Mouse (Mus musculus) embryonic facial prominence, embryonic 13.5 days (tissue): ENCODE results near the gene Mpst. TPM values are rescaled to one million over a fixed set of nuclear protein-coding genes. Genes with fewer than 3 reads are reported as not detected.

Experiments
- ATAC-seq: fragments of 200-750 bp; cut with Nextera tagmentation; 2 replicates; pipeline ENCODE4 v1.8.0; 2017; ENCODE audit warnings: low read depth; ENCODE audit not compliant: insufficient number of reproducible peaks, insufficient read depth, low FRiP score, low TSS enrichment
- H3K27ac ChIP-seq: fragments of 300-500 bp; sonication (generic); 2 replicates; pipeline ENCODE4 v1.5.1; 2015; ENCODE audit warnings: moderate library complexity, mild to moderate bottlenecking, inconsistent platforms
- H3K27me3 ChIP-seq: fragments of 300-500 bp; sonication (generic); 2 replicates; pipeline ENCODE4 v1.6.1; 2015; ENCODE audit warnings: mild to moderate bottlenecking, inconsistent platforms
- H3K36me3 ChIP-seq: fragments of 300-500 bp; sonication (generic); 2 replicates; pipeline ENCODE4 v1.6.1; 2015; ENCODE audit warnings: mild to moderate bottlenecking, inconsistent platforms
- H3K4me1 ChIP-seq: fragments of 300-500 bp; sonication (generic); 2 replicates; pipeline ENCODE4 v1.6.1; 2015; ENCODE audit warnings: inconsistent platforms
- H3K4me2 ChIP-seq: fragments of 300-500 bp; sonication (generic); 2 replicates; pipeline ENCODE4 v1.6.1; 2015; ENCODE audit warnings: moderate library complexity, mild to moderate bottlenecking, inconsistent platforms
- H3K4me3 ChIP-seq: fragments of 300-500 bp; sonication (generic); 2 replicates; pipeline ENCODE4 v1.5.1; 2015; ENCODE audit warnings: mild to moderate bottlenecking, inconsistent platforms
- H3K9ac ChIP-seq: fragments of 300-500 bp; sonication (generic); 2 replicates; pipeline ENCODE4 v1.6.1; 2015; ENCODE audit warnings: mild to moderate bottlenecking, inconsistent platforms
- H3K9me3 ChIP-seq: fragments of 300-500 bp; sonication (generic); 2 replicates; pipeline ENCODE4 v1.6.1; 2016; ENCODE audit warnings: inconsistent platforms
- WGBS: fragments of 180-500 bp; shearing (Covaris S2); methylation state at CpG from one replicate; pipeline ENCODE4 v1.1.7; 2015; ENCODE audit warnings: mixed read lengths; 5-methylcytosine and 5-hydroxymethylcytosine counted together
- polyA plus RNA-seq: library from polyadenylated mRNA; unstranded; fragments of >200 nt; fragmentation: Nextera tagmentation; extraction: Ambion mirVana; gene quantifications from 2 replicates; pipeline ENCODE4 v1.2.1, GENCODE M21; 2015

Gene Mpst
- polyA plus RNA-seq, 1 experiment from 2014 or later = 2.6 TPM

DNA sequence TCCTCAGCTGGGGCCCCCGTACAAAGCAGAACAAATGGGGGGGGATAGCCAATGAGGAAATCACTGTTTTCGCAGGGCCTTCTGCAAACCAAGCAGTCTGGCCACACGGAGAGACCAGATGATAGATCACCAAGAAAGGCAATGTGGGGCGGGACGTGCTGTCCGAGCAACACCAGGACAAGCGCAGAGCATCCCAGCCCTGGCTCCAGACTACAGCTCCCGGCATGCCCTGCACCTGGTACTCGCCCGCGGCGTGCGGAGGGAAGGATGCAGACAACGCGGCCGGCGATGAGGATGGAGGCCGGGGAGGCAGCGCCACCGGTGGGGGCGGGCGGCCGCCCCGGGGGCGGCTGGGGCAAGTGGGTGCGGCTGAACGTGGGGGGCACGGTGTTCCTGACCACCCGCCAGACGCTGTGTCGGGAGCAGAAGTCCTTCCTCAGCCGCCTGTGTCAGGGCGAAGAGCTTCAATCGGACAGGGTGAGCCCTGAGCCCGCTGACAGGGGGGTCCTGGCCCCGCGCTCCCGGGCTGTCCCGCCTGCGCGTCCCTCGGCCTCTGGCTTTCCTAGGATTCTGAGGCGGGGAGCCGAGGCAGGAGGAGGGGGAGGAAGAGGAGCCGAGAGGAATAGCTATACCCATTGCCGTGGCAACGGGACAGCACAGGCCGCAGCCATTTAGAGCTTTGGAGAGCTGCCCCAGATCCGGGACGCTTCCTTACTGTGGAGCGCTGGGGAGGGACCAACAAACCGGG is 22.3 kb downstream of the Mpst start, which contains the start of gene Kctd17:
Kctd17 (plus strand) TSS at position 174 of the 748 bp plus-strand sequence.
- Histone ChIP-seq H3K36me3 (peaks cover 29% of the 10 kb centered on the region), H3K27ac (peak within 1 kb of the TSS; percentile 45), H3K4me3 (peak within 1 kb of the TSS; percentile 76), H3K4me1 (peaks cover 25% of the 10 kb centered on the region), H3K27me3 (0 out of 2 replicates have a peak, but pooled peaks cover 4% of the 10 kb centered on the region), H3K9ac (peak within 1 kb of the TSS; percentile 82), H3K4me2 (peak within 1 kb of the TSS; percentile 80), H3K9me3 (no peaks in the 10 kb centered on the region)
- 1% methylated on average over 51 of the region's 52 CpGs for WGBS
- peak; percentile 74; the same call in 1 of the 2 replicates for ATAC-seq

DNA sequence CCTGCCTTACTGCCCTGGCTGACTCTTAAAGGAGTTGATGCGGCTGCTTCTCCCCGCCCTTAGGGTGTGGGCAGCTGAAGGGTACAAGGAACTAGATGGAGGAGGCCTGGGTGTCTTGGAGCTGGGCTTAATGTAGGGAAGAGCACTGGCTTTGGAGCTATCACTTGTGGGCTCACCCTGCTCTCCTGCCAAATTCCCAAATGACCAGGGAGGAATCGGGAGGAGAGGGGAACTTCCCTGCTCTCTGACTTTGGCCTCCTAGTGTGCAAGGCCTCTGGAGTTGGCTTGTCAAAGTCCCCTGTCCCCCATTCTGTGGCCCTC is 22.9 kb downstream of the Mpst start:
- H3K9ac ChIP-seq = peak overlapping the region; percentile 82
- 1% methylated on average over 3 of the region's 3 CpGs for WGBS
- 0 out of 2 replicates have a peak, but pooled peaks cover 4% of the 10 kb centered on the region for H3K27me3 ChIP-seq
- H3K9me3 ChIP-seq = no peaks in the 10 kb centered on the region
- no peak for ATAC-seq
- H3K36me3 ChIP-seq = peaks cover 34% of the 10 kb centered on the region
- H3K27ac ChIP-seq = peak overlapping the region; percentile 45
- peak overlapping the region; percentile 80 for H3K4me2 ChIP-seq
- H3K4me1 ChIP-seq = peaks cover 25% of the 10 kb centered on the region
- peak overlapping the region; percentile 76 for H3K4me3 ChIP-seq

DNA sequence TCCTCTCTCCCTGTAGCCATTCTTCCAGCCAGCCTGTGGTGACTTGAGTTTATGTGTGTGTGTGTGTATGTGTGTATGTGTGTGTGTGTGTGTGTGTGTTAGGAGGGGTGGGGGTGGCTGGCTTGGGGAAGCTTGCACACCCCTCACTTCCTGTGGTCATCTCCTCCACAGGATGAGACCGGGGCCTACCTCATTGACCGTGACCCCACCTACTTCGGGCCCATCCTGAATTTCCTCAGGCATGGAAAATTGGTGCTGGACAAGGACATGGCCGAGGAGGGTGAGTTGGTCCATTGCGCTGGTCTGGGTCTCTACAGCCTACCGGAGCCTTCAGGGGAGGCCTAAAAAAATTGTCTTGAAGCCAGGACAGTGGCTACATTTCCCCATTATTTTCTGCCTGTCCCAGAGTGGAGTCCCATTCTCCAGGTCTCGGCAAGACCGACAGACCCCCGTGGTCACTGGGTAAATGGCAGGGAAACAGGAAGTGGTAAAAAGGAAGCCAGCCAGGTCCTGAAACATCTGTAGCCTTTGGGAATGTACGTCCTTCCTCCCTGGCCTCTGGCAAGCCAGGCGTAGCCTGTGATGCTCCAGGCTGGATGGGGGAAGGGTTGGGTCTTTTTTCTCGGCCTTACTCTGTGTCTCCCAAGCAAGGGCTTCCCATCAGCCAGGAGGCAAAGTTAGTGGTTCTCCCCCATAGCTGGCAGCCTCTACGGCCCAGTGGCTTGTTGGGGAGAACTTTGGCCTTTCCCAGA is 23.8 kb downstream of the Mpst start:
- 65% methylated on average over 13 of the region's 13 CpGs for WGBS
- H3K9ac ChIP-seq = peak overlapping the region; percentile 82

DNA sequence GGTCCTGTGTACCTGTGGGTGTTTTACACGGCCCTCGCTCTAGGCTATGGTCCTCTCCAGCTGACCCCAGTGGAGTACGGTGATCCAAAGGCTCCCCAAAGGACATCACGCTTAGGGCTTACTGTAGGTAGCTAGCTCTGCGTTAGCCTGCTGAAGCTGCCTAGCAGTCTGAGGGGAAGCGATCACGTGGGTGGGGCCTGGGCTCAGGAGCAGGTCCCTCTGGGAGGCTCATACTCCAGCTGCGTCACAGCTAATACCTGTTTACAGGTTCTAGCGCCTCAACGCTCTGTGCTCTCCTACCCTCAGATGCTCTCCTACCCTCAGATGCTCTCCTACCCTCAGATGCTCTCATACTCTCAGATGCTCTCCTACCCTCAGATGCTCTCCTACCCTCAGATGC is 24.7 kb downstream of the Mpst start:
- no peaks in the 10 kb centered on the region for H3K9me3 ChIP-seq
- peaks cover 27% of the 10 kb centered on the region for H3K4me1 ChIP-seq
- peak overlapping the region; percentile 51; the same call in 1 of the 2 replicates for H3K27ac ChIP-seq
- no peak for ATAC-seq
- H3K4me2 ChIP-seq = no peak overlapping the region
- no peak overlapping the region for H3K9ac ChIP-seq
- H3K4me3 ChIP-seq = no peak overlapping the region
- H3K36me3 ChIP-seq = peaks cover 52% of the 10 kb centered on the region
- peaks cover 5% of the 10 kb centered on the region for H3K27me3 ChIP-seq
- WGBS = 76% methylated on average over 10 of the region's 10 CpGs

More for the DNA sequence above, 23.8 kb downstream of the Mpst start:
- Histone ChIP-seq H3K4me3 (peak overlapping the region; percentile 76), H3K27me3 (0 out of 2 replicates have a peak, but pooled peaks cover 4% of the 10 kb centered on the region), H3K36me3 (peaks cover 43% of the 10 kb centered on the region), H3K27ac (peak overlapping the region; percentile 51), H3K4me1 (peaks cover 25% of the 10 kb centered on the region), H3K9me3 (no peaks in the 10 kb centered on the region), H3K4me2 (peak overlapping the region; percentile 80)
- ATAC-seq = no peak

DNA sequence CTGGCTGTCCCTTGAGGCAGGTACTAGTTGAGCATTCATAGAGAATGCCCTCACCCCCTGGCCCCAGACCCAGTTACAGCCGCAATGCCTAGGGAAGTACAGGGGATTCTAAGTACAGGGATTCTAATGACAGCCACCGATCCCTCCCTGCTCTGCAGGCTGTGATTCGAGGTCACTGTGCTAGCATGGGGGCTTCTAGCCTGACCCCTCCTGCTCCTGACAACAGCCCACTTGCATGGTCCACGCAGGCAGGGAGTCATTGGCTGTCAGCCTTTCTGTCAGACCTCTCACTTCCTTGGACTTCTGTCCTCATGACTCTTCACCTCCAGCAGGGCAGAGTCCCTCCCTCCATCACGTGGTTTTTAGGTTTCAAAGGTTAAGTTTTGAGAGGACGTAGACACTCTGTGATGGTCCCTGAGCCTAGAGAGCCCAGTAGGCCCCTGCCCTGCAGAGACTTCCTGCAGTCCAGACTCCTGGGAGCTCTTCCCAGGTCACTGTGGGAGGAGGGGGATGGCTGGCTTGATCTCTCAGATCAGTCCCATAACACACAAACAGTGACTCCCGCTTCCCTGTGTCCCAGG is 25.4 kb downstream of the Mpst start:
- Histone ChIP-seq H3K4me2 (no peak overlapping the region), H3K9me3 (no peaks in the 10 kb centered on the region), H3K27ac (no peak overlapping the region), H3K4me1 (peaks cover 34% of the 10 kb centered on the region), H3K4me3 (no peak overlapping the region), H3K9ac (no peak overlapping the region), H3K27me3 (peaks cover 11% of the 10 kb centered on the region), H3K36me3 (peaks cover 57% of the 10 kb centered on the region)
- no peak for ATAC-seq
- 79% methylated on average over 7 of the region's 7 CpGs for WGBS

DNA sequence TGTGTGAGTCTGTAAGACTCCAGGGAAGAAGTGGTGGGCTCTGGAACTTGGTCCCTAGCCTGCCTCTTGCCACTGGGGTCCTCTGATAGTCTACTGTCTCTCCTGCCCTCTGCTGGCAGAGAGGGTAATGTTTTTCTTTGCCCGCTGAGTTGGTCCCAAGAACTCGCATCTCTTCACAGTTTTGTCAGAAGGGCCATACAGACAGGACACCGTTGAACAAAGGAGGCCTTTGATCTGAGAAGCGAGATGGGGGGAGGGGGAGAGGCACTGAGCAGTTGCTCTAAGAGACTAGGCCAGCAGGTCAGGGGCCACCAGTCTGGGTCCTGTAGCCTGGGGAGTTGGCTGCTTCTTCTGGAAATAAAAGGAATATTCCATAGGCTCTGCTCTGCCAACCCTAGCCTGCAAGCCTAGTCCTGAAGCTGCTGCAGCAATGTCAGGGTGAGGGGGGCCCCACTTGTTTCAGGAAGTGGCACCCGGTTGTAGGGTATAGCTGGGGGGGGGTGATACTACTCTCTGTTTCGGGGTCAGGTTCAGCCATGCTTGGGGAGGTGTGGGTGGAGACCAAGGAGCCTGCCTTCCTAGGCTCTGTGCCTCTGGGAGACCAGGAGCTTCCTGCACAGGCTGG is 28.8 kb downstream of the Mpst start:
- H3K4me1 ChIP-seq = peaks cover 36% of the 10 kb centered on the region
- peaks cover 57% of the 10 kb centered on the region for H3K36me3 ChIP-seq
- H3K9me3 ChIP-seq = no peaks in the 10 kb centered on the region
- peaks cover 11% of the 10 kb centered on the region for H3K27me3 ChIP-seq
- no peak for ATAC-seq
- H3K9ac ChIP-seq = no peak overlapping the region
- no peak overlapping the region for H3K4me3 ChIP-seq
- 21% methylated on average over 6 of the region's 6 CpGs for WGBS
- H3K27ac ChIP-seq = no peak overlapping the region
- H3K4me2 ChIP-seq = no peak overlapping the region

DNA sequence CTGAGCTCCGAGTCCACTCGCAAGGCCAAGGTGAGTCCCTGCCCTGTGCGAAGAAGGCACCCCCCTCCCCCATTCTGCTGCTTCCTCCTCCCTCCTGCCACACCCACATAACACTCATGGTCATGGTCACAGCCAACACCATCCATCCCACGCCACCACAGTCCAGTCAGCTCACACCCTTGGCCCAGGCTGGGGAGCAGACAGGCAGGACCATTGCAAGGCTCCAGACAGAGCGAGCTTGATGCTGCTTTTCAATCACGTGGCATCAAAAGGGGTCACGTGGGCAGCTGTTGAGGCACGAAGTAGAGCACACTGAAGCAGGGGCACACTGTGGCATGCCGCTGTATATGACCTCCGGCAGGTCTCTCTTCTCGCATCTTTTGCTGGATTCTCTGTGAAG is 29.5 kb downstream of the Mpst start:
- no peaks in the 10 kb centered on the region for H3K9me3 ChIP-seq

DNA sequence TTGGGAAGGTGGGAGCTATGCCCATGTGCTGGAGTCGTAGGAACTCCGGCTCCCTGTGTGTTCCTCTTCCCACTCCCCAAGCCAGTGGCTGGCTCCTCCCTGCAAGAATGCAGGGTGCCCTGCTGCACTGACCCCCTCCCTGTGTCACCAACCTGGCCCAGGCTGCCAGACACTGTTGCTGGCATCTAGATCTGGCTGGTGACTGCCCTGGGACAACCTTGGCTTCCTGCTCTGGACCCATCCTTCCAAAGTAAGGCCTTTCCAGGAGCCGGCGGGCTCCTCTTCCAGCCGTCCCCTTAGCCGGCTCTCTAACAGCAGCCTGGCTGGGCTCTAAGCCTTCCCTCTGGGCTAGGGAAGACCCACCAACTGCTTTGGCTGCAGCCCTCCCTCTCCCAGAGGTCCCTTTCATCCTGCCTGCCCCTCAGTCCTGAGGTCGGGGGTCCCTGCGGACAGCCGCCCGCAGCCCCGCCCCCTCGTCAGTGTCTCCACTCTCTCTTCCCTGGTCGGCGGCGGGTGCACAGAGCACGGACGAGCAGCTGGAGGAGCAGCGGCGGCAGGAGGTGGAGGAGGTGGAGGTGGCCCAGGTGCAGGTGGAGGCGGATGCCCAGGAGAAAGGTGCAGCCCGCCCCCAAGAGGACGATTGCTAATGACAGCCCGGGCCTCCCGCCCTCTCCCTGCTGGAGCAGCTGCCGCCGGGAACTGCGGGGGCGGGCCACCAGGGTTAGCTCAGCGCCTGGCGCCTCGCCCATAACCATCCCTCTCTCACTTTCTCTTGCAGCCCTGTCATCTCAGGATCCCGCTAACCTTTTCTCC is 30.4 kb downstream of the Mpst start:
- ATAC-seq = peak; percentile 29
- 9% methylated on average over 32 of the region's 32 CpGs for WGBS
- H3K27ac ChIP-seq = peak overlapping the region; percentile 71

More for the DNA sequence above, 29.5 kb downstream of the Mpst start:
- Histone ChIP-seq H3K9ac (no peak overlapping the region), H3K27ac (no peak overlapping the region), H3K4me3 (no peak overlapping the region), H3K27me3 (peaks cover 11% of the 10 kb centered on the region), H3K4me2 (no peak overlapping the region), H3K4me1 (peaks cover 29% of the 10 kb centered on the region), H3K36me3 (peaks cover 60% of the 10 kb centered on the region)
- no peak for ATAC-seq
- whole genome bisulfite sequencing = 85% methylated on average over 11 of the region's 11 CpGs

DNA sequence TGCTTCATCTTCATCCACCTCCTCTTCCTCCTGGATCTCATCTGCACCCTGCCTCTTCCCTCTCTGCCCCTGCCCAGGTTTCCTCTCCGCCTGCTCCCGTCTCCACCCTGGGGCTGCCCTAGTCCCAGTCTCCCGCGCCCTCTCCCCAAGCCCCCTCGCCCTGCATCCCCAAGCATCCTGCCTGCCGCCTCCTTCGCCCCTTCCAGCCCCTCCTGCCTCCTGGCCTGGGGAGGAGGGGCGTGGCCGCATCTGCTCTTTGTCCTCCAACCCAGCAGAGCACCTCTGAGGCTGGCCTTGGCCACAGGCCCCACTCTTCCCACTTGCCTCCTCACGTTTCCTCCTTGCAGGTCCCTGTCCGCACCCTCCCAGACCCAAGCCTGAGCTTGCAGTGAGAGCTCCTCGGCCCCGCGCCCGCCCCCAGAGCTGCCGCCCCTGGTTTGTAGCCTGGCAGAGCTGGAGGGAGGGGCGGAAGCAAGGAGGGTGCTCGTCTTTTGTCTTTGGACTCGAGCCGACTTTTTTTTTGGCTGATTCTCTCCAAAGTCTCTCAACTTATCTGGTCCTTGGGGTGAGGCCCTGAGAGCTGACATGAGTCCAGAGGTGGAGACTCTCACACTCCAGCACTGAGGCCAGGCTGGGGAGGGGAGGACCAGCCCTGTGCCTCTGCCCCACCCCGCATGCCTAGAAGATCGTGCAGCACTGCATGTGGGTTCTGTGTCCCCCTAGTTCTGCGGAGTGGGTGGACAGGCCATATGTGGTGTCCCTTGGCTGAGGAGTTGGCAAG is 31.2 kb downstream of the Mpst start:
- H3K36me3 ChIP-seq = peaks cover 47% of the 10 kb centered on the region
- peak overlapping the region; percentile 38 for H3K4me3 ChIP-seq
- peak overlapping the region; percentile 69 for H3K4me2 ChIP-seq
- H3K4me1 ChIP-seq = peaks cover 25% of the 10 kb centered on the region
- peak overlapping the region; percentile 71 for H3K27ac ChIP-seq
- WGBS = 19% methylated on average over 23 of the region's 23 CpGs
- no peaks in the 10 kb centered on the region for H3K9me3 ChIP-seq
- H3K27me3 ChIP-seq = peaks cover 11% of the 10 kb centered on the region
- peak overlapping the region; percentile 63 for H3K9ac ChIP-seq
- ATAC-seq = peak; percentile 3; the same call in 1 of the 2 replicates

More for the DNA sequence above, 30.4 kb downstream of the Mpst start:
- Histone ChIP-seq H3K9me3 (no peaks in the 10 kb centered on the region), H3K27me3 (peaks cover 11% of the 10 kb centered on the region), H3K9ac (peak overlapping the region; percentile 63), H3K4me2 (peak overlapping the region; percentile 69), H3K4me1 (peaks cover 25% of the 10 kb centered on the region), H3K36me3 (peaks cover 51% of the 10 kb centered on the region), H3K4me3 (peak overlapping the region; percentile 38)

DNA sequence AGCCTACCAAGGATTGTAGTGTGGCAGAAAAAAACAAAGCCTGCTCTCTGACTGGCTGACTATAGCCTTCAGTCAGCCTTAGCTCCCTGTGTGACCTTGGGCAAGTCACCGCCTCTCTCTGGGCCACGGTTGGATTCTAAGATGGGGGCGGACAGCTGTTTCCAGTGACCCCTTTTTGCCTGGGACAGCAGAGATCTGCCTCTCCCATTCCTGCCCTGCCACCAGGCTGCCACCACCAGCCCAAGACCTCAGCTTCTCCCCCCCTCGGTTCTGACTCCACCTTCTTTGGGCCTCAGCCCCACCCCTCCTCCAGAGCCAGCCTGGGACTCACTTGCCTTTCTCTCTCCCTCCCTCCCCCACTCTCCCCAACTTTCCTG is 31.8 kb downstream of the Mpst start:
- ATAC-seq = no peak
- peaks cover 11% of the 10 kb centered on the region for H3K27me3 ChIP-seq
- peak overlapping the region; percentile 71; the same call in 1 of the 2 replicates for H3K27ac ChIP-seq
- no peak overlapping the region; the same call in 1 of the 2 replicates for H3K4me2 ChIP-seq
- H3K9ac ChIP-seq = peak overlapping the region; percentile 63
- H3K4me3 ChIP-seq = no peak overlapping the region
- no peaks in the 10 kb centered on the region for H3K9me3 ChIP-seq
- H3K36me3 ChIP-seq = peaks cover 44% of the 10 kb centered on the region
- WGBS = 43% methylated on average over 4 of the region's 4 CpGs
- peaks cover 25% of the 10 kb centered on the region for H3K4me1 ChIP-seq
